Mouse (Mus musculus): ENCODE results near the gene Gpank1.

The Gpank1 gene

GRCm38 (mm10) chr17:35131500-35132173 is 10.4 kb downstream of the Gpank1 start, which contains the start of gene Apom:
Gene Apom (minus strand): TSS chr17:35132050.
- DNase-seq (ENCODE audit: low read depth, low spot score): no peak

DNA sequence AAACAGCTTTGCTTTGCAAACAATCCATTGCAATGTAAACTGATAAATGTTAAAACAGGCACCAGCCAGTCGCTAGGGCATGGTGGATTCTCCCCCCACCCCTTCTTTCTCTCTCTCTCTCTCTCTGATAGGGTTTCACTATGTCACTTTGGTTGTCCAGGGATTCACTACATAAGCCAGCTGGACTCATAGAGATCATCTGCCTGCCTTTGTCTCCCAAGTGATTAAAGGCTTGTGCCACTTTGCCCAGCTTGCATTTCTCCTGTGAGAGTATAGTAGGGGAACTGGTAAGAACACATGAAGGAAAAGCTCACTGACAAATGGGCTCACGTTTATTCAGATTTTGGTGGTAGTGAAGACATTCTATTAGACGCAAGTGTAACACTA is 10.9 kb downstream of the Gpank1 start:
- DNase-seq (ENCODE audit: low read depth, low spot score): no peak

DNA sequence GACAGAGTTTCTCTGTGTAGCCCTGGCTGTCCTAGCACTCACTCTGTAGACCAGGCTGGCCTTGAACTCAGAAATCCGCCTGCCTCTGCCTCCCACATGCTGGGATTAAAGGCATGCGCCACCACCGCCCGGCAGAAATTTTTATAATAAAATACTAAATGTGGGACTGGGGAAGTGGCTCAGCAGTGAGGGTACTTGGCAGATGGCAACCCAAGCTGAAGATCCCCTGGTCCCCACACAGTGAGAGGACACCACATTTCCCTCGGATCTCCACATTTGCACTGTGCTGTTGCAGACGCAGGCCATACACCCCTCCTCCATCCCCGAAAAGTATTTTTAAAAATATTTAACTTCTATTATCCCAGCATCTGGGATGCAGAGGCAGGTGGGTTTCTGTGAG is 12.3 kb downstream of the Gpank1 start:
- no peak for DNase-seq (ENCODE audit: low read depth, low spot score)

DNA sequence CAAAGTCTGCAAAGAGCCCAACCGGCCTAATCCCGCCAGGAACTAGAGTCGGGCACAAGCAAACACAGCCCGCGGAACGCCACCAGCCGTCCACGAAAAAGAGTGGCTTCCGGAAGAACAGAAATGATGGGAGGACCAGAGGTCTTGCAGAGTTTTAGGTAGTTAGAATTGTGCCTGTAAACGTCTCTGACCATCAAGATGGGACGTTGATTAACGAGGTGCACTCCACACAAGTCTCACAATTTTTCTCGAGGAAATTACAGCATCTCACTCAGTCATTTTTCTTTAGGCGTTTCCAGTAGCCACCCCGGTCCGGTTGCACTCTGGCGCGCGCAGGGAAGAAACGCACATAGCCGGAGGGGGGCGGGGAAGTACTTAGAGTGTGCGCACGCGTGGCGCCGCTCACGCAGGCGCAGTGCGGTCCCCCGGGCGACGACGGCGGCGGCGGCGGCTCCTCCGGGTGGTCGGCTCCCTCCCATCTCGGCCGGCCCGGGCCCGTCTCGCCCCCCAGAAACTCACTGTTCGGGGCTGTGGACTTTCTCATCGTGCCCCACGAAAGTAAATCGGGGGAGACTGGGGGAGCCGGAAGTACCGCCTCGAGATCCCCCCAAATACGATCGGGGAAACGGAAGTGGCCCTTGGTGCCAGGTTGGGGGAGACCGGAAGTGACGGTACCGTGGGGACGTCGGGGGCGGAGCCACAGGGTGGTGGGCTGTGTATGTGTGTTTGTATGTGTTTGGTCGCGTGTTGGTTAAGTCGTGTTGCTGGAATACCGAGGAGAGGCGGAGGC is 13.7 kb downstream of the Gpank1 start, which contains the start of gene Bag6:
Gene Bag6 (plus strand): TSS at position 378 of the 790 bp plus-strand sequence.
- peak; percentile 93 for DNase-seq (ENCODE audit: low read depth, low spot score)

DNA sequence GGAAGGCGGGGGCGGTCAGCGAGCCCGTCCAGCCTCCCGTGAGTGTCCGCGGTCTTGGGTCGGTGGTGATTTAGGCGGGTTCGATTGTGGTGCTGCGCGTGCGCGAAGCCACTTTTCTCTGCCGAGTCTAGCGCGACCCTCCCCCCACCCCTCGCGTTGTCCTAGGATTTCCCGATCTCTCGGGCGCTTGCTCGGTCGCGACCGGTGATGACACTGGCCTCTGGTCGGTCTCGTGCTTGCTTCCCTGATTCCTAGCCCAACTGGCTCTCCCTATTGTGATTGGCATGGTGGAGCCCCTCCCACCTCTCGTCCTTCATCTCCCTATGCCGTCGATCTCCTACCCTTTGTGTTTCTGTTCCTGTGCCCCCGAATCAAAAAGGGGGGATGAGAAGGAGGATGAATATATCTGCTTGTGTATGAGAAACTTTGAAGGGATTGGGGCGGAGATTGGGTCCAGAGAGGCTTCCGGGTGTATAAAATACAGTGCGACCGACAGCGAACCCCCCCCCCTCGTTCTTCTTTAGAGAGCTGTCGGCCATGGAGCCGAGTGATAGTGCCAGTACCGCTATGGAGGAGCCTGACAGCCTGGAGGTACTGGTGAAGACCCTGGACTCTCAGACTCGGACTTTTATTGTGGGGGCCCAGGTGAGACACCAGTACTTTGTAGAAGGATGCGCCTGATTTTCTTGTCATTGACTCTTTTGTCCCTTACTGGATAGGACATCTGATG is 14.5 kb downstream of the Gpank1 start:
- DNase-seq (ENCODE audit: low read depth, low spot score): no peak

DNA sequence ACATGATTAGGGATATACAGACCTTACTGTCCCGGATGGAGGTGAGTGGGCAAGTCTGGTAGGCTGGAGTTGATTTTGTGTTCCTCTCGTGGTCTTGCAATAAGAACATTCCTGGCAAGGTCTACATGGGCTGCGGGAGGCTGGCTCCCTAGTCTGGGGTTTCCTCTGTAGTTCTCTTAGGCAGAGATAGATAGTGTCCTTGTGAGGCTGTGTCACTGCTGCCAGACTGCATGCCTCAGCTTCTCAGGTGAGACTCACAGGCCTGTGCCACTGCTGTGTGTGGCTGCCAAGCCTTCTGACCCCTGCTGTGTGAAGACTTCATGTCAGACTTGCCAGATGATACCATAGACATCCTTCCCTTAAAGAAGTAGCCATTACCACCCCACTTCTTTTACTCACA is 18.0 kb downstream of the Gpank1 start:
- no peak for DNase-seq (ENCODE audit: low read depth, low spot score)

- DNase-seq (ENCODE audit: low read depth, low spot score): no peak
Observed at GRCm38 (mm10) chr17:35140490-35140996, 19.3 kb downstream of the Gpank1 start.

- no peak for DNase-seq (ENCODE audit: low read depth, low spot score)
Observed at GRCm38 (mm10) chr17:35141971-35142370, 20.7 kb downstream of the Gpank1 start.

- DNase-seq (ENCODE audit: low read depth, low spot score): no peak
Observed at GRCm38 (mm10) chr17:35146139-35146538, 24.9 kb downstream of the Gpank1 start.

GRCm38 (mm10) chr17:35147348-35147747 is 26.1 kb downstream of the Gpank1 start:
- DNase-seq (ENCODE audit: low read depth, low spot score): no peak

GRCm38 (mm10) chr17:35147922-35148639 is 26.8 kb downstream of the Gpank1 start:
- DNase-seq (ENCODE audit: low read depth, low spot score): no peak

DNA sequence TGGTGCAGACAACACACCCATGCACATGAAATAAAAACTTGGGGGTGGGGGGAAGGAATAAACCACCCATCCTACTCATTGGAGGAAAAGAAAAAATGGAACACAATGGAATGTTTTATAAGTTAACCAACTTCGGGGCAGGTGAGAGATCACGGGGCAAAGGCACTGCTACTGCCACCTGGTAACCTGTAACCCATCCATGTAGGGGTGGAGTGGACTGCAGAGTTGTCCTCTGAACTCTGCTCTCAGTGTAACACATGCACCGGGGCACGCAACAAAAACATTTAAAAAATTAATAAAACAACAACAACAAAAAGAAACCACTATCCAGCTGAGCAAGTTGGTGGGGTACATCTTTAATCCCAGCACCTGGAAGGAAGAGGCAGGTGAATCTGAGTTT is 30.9 kb downstream of the Gpank1 start:
- no peak for DNase-seq (ENCODE audit: low read depth, low spot score)

GRCm38 (mm10) chr17:35153077-35153476 is 31.8 kb downstream of the Gpank1 start:
- no peak for DNase-seq (ENCODE audit: low read depth, low spot score)

GRCm38 (mm10) chr17:35153931-35154330 is 32.7 kb downstream of the Gpank1 start:
- no peak for DNase-seq (ENCODE audit: low read depth, low spot score)

GRCm38 (mm10) chr17:35154616-35155015 is 33.4 kb downstream of the Gpank1 start:
- no peak for DNase-seq (ENCODE audit: low read depth, low spot score)

DNA sequence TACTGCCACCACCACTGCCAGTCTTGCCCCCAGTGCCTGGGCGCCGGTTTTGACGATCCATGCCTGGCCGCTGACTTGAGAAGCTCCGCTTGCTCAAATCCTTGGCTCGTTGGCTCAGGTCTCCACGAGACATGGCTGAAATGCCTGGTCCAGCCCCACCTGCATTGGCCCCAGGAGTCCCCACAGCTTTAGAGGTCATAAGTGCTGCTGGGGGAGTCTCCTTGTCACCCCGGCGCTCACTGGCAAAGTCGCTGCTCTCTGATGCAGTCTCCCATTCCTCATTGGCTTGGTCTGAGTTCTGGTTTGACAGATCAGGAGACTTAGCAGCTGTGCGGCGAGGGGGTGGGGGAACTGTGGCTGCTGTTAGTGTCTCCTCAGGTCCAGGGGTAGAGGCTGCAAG is 34.2 kb downstream of the Gpank1 start:
- DNase-seq (ENCODE audit: low read depth, low spot score): no peak

- no peak for DNase-seq (ENCODE audit: low read depth, low spot score)
Observed at GRCm38 (mm10) chr17:35156461-35157200, 35.4 kb downstream of the Gpank1 start.

DNA sequence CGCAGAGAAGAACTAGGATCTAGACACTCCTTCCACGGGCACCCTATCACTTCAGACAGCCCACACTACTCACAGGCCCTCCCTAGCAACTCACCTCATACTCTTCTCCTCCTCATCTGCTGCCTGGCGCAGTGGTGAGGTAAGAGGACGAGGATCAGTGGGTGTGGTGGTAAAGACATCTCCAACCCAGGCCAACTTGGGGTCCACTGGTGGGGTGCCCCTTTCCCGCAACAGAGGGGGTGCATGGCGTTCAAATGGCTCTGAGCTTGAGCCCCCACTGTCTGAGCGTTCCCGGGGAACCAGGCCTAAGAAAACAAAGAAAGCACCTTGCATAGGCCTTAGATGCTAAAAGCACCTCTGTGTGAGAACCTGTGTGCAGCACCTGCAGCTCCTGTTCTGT is 36.0 kb downstream of the Gpank1 start:
- no peak for DNase-seq (ENCODE audit: low read depth, low spot score)

DNA sequence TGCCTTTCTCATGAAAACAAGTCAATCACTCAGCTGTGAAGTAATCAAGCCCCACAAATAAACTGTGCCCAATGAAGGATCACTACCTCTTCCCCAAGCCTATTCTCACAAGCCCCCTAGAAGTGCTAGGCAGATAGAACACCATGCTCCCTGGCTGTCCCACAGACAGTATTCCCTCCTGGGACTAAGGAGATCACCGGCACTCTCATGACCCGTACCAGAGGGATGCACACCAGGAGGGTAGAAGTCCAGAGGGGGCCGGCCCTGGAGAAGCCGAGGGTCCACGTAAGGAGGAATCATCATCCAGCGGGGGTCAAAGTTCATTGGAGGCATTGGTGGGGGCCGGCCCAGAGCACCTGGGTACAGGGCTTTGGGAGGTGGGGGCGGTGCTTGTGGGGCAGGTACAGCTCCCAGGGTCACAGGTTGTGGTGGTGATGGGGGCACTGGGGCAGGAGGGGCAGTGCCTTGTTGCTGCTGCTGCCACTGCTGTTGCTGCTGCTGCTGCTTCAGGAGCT is 36.5 kb downstream of the Gpank1 start:
- DNase-seq (ENCODE audit: low read depth, low spot score): no peak

DNA sequence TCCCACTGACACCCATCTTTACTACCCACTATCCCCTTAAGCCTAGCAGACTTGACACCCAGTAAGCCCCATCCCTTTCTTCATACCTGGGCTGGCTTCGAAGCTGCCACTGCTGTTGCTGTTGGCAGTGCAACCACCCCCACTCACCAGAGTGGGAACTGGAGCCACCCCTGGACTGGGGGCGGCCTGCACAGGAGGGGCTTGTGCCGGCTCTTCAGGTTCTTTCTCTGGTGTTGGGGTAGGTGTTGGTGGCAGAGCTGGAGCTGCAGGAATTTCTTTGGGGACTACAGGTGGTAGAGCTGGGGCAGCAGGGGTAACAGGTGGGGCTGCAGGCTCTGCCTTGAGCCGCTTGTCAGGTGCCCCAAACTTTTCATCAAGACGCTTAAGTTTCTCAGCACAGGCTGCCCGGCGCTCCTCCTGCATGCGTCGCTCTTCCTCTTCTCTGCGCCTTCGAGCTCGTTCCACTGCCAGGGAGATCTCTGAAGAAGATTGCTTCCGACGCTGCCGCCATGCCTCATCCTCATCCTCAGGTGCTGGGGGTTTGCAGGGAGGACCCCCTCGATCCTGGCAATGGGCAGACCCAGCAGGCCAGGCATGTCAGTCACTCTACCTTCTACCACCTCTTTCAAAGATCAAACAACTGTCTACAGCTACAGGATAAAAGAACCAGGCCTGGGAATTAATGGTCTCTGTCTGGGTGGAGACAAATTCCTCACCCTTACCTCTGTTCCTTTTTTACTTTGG is 37.8 kb downstream of the Gpank1 start:
- DNase-seq (ENCODE audit: low read depth, low spot score): no peak
